Mouse (Mus musculus) spleen, adult 2 months (tissue): ENCODE data around the gene Hnrnpll.

Source experiments
- CTCF ChIP-seq: fragments of 200-500 bp; IDR thresholded peaks from 2 replicates; pipeline ENCODE4 v1.5.1; 2011; ENCODE audit warnings: mild to moderate bottlenecking, inconsistent platforms; ENCODE audit not compliant: insufficient read depth, insufficient read length, insufficient replicate concordance; ENCODE audit errors: extremely low read depth
- POLR2A ChIP-seq: fragments of 200-500 bp; IDR thresholded peaks from 2 replicates; pipeline ENCODE4 v1.6.1; 2011; ENCODE audit warnings: low read depth, low read length, inconsistent platforms

GRCm38 (mm10) chr17:79992114-79992513 is 70.0 kb downstream of the Hnrnpll start:
- TF ChIP-seq CTCF = no peak
- TF ChIP-seq POLR2A = no peak
